Mouse (Mus musculus): ENCODE measurements at regions not wholly inside any gene's neighbourhood (a gene's known extent, or its start where the extent isn't known, plus 50 kb on each side); places are given as distances from the start of the nearest gene placed in this dataset.
"Not testable (repeated sequence)": the region's sequence is repeated elsewhere in the genome, so short reads cannot be mapped to it uniquely, and the experiment has no call there.

DNA sequence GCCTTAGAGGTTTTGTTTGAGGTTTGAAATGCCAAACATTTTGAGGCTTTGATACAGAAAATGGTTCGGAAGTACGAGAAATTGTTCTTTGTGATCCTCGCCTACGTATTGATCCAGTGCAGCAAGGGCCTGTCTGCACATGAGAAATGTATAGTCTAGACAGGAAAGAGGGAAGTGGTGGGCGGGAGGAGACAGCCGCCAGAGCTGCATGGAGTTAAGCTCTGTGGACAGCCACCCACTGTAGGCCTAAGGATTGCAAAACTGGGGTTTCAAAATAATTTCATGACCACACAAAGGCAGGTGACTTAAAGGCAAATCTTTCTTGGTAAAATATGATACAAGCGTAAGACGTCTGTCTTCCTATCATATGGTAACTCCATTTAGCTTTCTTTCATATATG lies 178.4 kb downstream of the Csl start:
- no peak for DNase-seq (ENCODE audit: low spot score)

DNA sequence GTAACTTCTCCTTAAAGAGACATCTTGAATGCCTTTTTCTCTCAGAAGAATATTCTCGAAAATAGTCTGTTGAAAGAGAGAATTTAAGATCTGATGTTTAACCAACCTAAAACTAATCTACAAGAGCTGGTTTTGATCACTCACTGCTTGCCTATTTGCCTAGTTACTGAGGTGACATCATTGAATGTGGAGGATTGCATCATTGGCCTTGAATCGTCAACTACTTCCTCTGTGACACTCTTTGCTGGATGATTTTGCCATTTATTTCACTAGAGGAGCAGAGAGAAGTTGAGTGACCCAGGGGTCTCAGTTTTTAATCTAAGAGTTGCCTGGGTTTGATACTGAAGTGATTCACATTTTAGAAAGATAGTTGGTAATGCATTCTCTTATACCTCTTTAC lies 174.6 kb downstream of the Csl start:
- no peak for DNase-seq (ENCODE audit: low spot score)

DNA sequence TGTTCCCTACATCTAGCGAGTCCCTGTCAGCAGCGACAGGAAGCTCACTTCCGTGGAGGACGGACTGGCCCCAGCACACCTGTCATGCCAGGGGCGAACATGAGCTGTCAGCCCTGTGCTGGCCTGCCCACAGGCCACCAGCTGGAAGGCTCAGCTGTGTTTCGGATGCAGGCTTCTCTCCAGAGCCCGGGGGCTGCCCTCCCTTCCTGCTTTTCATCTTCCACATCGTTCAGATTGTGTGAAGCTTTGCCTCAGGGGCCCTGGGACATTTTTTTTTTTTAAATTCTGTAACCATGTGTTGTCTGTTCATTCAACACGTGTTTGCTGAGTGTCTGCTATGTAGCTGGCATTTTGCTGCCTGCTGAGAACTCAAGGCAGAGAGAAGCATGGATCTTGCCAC lies 167.2 kb downstream of the Csl start:
- no peak for DNase-seq (ENCODE audit: low spot score)

DNA sequence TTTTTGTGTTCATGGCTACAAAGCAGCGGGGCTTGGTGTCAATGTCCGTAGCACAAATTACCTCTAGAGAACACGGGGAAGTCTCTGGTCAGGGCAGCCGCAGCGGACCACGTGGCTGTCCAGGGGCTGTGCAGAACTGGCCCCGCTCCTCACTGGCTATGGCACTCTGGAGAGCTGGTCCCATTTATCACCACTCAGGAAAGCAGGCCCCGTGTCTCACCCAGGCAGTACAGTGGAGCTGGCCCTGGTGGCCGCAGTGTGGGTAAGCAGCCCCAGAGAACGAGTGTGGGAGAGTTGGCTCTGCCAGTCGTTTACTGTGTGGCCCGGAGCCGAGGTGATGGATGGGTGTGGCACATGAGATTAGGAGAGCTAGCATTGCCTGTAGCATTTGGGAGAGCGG lies 163.8 kb downstream of the Csl start:
- no peak for DNase-seq (ENCODE audit: low spot score)

DNA sequence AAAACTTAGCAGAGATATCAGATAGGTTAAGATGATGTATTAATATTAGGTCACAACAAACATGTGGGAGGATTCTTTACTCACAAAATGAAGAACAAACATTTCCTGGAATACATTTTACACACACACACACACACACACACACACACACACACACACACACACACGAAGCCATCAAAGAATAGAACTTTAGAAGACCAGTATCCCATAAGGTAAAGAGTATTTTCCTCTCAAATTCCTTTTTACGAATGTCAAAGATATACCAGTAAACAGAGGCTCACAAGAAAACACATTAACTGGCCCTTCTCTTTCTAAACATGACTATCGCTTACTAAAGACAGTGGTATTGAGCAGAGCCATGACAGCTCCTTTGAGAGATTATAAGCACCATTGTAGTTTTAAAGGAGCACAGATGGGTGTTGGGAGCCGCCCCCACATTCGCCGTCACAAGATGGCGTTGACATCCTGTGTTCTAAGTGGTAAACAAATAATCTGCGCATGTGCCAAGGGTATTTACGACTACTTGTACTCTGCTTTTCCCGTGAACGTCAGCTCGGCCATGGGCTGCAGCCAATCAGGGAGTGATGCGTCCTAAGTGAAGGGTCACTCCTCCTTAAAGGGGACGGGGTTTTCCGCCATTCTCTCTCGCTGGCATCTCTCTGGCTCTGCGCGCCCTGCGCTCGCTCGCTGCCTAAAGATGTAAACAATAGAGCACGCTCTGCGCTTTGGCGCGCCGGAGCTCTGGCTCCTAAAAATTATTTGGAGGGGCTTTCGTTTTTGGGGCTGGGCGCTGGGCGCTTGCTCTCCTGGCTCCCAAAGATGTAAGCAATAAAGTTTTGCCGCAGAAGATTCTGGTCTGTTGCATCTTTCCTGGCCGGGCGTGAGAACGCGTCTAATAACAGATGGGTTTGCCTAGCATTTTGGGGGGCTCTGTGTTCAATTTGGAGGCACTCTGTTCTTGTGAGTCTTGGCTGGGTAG lies 160.0 kb downstream of the Csl start:
- DNase-seq (ENCODE audit: low spot score) = not testable (repeated sequence)

DNA sequence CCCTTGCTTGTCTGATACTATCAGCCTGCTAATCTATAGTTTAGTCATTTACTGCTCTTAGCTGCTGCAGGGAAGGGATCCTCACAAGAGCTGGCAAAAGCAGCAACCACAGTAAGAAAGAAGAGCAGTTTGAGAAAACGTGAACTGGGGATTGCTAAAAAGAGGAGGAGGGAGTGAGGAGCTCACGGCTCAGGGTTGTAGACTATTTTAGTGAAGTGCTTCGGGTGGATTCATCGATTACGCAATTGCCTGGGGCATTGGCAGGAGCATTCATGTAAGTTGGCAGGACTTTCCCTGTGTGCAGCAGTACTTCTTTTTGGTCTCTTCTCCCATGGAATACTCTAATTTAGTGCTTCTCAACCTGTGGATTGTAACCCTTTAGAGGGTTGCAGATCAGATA lies 157.1 kb downstream of the Csl start:
- no peak for DNase-seq (ENCODE audit: low spot score)

DNA sequence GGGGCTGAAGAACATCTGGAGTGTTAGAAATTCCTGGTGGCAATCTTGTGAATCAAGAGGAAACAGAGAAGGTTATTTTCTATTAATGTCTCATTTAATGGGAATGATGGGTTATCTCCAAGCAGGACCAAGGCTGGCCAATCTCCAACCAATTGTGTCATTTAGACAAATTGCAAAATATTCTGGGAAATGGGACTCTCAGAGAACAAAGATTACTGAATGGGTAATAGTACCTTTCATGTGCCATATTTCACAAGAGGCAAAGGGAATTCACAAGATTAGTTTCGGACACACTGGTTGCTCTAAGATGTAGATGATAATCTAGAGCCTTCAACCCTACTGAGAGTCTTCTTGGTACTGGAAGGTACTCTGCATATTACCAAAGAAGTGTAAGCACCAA lies 155.3 kb downstream of the Csl start:
- no peak for DNase-seq (ENCODE audit: low spot score)

DNA sequence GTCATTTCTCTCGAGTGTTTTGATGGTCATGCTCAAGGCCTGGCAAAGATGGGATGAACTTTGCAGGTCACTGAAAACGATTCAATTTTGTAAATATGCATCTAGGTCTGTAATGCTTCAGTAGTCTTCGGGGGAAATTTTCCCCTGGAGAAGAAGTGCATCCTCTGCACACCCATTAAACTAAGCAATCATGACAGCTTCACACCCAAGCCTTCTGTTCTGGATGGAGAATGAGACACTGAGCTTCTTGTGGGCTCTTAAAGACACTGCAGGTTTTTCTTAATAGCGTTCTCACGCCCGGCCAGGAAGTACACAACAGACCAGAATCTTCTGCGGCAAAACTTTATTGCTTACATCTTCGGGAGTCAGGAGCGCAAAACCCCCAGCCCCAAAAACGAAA lies 151.0 kb downstream of the Csl start:
- no peak for DNase-seq (ENCODE audit: low spot score)

DNA sequence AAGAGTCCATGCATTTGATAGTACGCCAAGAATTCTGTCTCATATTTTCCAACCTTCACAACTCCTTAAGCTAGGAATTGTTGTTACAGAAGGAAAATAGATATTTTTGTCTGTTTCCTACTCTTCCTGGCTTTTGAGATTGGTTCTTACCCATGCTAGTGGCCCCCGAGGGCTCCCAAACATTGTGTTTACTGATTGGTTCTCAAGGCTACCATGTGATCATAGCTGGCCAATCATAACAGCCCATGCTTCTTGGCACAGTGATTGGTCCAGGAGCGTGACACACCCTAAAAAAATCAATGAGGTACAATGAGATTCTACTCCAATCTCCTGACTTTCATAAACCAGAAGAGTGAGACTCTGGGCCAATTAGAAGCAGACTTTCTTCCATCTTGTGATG lies 150.0 kb downstream of the Csl start:
- no peak for DNase-seq (ENCODE audit: low spot score)

DNA sequence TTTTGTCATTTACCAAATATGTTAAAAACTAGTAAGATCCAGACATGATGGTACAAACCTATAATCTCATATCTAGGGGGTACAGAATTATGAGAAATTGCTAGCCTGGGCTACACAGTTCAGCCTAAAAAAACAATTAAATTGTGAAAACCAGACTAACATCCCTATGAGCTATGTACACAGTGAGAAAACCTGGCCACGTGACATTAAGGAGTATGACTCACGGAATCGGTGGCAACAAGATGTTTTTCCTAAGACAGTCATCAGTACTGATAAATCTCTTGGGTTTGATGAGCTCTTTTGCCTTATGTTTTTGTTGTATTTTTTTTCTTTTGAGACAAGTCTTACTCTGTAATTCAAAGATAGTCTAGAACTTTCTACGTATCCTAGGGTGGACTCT lies 148.6 kb downstream of the Csl start:
- no peak for DNase-seq (ENCODE audit: low spot score)

DNA sequence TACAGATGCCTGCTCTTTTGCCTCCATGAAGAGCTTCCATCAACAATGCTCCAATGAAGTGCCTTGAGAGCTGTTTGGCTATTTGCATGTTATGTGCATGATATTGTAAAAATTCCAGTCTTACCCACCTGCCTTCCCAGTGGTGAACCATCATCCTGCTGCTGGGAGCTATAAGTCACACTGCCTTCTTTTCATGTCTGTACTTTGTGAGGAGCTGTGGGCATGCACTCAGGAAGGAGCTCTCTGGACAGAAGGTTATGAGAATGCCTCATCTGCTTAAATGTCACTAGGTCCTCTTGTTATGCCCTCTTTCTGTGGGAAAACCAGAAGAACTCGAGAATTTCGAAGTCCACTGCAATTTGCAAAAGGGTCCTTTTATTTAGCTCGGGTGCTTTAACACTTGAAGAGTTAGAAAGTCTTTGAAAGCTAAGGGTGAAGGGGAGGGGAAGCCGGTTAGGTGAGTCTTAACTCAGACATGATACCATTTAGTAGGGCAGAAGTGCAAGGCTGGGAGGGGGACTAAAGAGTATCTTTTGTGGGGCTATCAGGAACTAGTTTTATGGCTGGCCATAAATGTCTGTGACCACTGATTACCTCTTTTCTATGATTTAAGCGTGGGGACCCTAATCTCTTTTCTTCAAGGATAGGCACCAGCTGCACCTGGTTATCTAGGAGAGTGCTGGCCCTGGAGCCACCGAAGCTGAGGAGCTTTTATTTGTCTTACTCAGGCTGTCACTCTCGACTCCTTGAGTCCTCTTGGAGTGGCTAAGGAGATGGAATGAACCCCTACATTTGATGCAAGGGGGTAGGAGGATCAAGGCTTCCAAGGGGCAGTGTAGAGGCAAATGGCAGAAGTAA lies 144.8 kb downstream of the Csl start:
- DNase-seq (ENCODE audit: low spot score) = no peak

DNA sequence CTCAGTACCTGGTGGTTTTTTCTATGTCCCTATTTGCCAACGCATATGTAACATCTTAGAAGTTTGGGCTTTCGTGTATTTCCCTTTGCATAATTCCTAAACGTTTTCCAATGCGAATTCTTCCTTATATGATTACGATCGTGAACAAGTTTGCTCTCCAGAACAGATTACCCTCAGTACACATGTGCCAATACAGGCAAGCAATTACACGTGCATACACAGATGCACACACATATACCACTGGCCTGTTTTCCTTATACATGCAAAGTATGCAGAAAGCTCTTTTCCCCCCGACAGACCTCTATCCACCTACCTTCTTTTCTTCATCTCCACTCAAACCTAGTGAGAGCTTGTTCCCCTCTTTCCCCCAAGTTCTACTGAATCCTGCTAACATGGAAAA lies 144.1 kb downstream of the Csl start:
- DNase-seq (ENCODE audit: low spot score) = no peak

DNA sequence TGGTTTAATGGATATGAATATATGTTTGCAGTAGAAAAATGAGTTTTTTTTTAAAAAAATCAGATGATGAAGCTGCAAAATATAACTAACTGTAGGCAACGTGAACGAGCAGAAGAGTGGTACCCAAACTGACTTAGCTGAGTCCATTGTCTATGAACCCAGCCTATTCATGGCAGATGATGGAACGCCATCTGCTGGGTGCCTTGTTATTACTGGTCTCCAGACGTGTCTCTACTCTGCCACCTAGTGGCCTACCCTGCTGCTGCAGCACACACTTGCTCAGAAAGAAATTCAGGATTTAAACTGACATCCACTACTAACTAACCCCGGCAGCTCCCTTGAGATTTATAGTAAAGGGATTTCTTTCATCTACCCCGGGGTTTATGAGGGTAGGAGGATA lies 143.7 kb downstream of the Csl start:
- DNase-seq (ENCODE audit: low spot score) = peak; percentile 91

DNA sequence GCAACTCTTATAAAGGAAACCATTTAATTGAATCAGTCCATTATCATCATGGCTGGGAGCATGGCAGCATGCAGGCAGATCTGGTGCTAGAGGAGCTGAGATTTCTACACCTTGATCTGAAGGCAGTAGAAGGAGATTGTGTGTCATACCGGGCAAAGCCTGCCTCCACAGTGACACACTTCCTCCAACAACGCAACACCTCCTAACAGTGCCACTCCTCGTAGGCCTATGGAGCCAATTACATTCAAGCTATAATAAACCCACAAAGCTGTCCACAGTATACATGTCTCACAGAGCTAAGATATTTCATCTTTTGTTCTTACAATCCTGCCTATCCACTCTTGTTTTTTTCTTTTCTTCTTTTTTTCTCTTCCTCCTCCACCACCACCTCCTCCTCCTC lies 141.8 kb downstream of the Csl start:
- DNase-seq (ENCODE audit: low spot score) = no peak

DNA sequence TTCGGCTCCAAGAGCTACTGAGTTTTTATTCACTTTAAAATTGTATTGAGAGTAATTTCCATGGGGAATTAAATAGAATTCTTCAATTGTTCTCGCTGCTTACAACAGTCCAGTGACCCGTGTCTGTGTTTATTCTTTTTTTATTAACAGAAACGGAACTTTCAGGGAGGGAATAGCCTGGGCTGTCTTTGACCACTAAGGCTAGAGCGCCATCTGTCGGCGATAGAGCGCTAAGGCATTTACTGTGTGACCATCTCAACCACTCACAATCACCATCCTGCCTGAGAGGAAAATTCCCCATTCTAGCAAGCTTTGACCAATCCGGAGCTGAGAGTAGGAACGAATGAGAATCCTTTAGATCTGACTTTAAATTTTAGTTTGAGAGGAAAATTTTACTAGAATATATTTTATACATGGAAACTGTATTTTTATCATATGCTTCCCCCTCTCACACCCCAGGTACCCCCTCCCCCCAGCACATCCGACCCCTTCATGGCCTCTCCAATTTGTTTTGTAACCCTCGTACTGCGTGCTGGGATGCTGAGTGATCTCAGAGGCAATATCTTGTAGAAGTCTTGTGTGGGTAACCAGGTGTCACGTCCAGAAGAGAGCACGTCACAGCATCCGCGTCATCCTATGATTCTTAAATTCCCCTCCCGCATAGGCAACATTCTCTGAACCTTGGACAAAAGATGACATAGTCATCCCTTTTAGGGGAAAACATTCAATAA lies 139.9 kb downstream of the Csl start:
- peak; percentile 85 for DNase-seq (ENCODE audit: low spot score)

DNA sequence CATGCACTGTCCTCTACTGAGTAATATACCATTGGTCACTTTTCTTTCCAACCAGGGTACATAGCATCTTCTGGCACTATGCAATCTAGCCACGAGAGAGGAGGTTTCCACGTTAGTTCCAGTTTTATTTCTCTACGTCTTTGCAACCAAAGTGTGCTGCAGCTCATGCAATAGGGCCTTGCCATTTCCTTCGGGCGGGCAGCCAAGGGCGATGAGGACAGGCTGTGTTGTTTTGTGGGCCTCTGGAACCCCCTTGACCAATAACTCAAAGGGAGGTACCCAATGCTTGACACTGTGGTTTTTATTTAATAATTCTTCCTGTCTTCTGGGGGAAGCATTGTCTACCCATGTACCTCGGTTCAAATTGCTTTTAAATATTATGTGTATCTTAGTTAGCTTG lies 139.0 kb downstream of the Csl start:
- no peak for DNase-seq (ENCODE audit: low spot score)

DNA sequence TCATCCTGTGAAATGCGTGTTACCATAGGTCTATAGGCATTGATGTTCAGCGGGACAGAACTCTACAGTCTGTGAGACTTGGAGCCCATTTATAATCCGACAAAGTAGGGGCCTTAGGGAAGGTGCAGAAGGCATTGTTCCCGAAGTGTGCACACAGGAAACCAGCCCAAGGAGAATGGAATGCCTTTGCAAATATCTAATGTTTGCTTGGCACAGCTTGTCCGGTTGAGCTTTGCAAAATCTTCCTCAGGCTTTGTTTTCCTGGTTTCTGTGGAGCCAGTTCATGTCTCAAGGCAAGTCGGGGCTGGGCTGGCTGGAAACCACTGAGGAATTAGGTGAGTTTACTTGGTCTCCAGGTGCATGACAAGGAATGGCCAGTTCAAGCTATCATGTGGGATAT lies 132.1 kb downstream of the Csl start:
- no peak for DNase-seq (ENCODE audit: low spot score)

DNA sequence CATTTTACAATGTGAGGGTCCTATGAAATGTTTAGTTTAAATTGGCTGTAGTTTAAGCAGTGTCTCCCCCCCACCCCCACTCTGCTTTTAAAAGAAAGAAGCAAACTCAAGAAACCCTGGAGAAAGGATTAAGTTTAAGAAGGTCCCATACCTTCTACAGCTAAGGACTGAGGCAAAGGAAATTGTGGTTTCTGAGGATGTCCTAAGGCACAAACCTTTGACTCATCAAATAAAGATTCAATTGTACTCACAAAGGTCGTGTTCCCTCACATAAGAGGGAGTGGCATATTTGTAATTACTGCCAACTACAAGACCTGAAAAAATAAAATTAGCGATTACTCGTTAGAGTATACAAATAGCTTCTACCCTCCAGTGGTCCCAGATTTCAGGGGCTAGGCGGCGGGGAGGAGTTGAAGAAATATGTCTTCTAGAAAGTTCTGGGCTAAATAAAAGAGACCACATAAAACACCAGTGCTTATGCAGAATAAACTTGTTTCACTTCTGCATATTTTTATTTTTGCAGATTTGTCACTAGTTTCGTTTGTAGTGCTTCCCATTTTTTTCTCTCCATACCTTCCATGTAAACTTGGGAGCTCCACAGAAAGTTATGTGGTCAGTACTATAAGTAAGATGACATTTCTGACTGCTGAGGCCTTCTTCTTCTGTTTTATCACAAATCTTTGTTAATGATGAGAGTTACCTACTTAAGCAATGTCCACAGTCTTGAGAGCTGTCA lies 127.0 kb downstream of the Csl start:
- DNase-seq (ENCODE audit: low spot score) = no peak

DNA sequence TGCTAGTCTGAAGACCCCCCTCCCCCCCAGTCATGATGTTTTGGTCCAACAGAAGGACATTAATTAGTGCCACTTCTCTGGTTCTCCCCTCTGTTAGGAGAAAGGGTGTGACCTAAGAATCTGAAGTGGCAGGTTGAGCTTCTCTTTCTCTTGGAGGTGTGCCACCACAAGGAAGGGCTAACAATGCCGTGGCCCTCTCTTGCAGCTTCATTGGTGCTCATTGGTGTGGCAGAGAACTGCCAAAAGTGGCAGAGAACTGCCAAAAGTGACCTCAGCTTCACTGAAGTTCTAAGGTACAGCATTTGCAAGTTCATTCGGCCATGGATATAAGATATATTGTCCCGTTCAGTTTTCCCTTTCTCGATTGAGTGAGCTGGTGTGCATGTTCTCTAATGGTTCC lies 123.7 kb downstream of the Csl start:
- DNase-seq (ENCODE audit: low spot score) = no peak

DNA sequence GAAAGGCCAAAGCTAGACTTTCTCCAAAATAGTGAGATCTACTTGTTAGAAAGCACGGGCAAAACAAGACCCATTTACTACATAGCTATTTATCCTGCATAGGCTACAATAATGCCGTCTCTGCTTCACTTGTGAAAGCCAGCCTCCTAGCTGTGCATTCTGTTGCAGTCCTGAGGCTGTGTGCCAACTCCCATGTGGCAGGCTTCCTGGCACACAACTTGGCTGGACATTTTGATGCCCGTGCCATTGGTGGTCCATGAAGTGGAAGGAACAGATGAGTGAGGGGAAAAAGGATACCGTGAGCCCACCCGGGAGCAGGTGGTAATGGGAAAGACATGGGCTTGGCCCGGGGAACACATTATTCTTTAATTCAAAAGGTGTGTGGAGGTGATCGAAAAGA lies 120.4 kb downstream of the Csl start:
- no peak for DNase-seq (ENCODE audit: low spot score)

DNA sequence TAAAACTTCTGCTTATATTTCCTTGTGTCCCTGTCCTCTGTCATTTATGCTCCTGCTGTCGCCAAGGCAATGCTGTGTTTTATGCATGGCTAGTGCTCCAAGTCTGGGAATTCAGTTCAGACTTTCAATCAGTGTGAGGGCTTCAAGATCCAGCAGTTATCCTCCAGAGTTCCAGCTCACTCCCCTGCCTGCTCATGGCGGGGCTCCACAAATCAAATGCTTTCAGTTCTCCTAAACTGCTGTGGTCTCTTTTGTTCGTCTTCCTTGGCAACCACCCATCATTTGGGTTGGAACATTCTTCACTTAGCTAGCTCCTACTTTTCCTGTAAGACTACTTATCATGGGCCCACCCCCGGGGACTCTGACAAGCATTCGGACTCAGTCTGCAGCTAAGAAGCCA lies 120.0 kb downstream of the Csl start:
- no peak for DNase-seq (ENCODE audit: low spot score)

DNA sequence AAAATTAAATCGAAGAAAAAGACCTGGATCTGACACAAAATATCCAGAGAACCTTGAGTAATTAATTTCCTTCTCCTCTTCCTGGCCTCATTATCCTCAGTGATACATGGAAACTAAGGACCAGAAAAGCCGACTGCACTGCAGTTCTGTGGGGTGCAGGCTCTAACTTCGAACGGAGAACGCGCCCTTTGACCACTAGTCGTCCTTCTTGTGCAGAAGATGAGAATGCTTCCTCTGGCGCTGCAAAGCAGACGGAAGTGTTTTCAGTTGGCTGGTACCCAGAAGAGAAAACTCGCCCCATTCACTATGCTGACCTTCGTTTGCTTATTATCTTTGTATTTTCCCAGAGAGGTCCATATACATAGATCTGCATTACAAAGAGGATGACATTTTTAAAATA lies 117.7 kb downstream of the Csl start:
- DNase-seq (ENCODE audit: low spot score) = peak; percentile 19

Data from MN1 (cell line).